Mouse (Mus musculus) stomach, postnatal 0 days (tissue): ENCODE measurements around the gene Plp2.

ENCODE experiments used
- CTCF ChIP-seq: IDR thresholded peaks from 2 replicates; pipeline ENCODE4 v1.5.1; 2016; ENCODE audit warnings: antibody characterized with exemption, low read depth, mild to moderate bottlenecking, moderate library complexity
- EP300 ChIP-seq: optimal IDR thresholded peaks from 2 replicates; pipeline ENCODE3; 2016; ENCODE audit warnings: antibody characterized with exemption

DNA sequence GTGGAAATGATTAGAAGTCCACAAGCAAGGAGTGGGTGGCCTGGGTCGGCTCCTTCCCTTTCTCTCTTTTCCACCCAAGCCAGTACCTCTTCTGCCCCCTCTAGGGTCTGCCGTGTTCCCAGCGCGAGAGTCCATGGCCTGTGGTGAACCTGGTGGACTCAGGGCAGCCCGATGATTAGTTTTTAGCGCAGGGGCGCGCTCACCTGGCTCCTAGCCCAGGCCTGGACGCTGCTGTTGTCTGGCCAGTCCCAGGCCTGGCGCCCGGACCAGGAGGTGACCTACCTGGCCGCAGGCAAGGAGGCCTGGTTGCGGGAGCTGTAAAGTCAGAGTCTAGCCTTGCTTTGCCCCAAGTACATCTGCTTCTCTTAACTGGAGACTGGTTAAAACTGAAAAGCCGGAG is 9.7 kb upstream of the Plp2 start, which contains the start of gene Magix:
- TF ChIP-seq CTCF: no peak
- TF ChIP-seq EP300: no peak
